Mouse (Mus musculus): ENCODE results near the gene Gm21858.
"Not testable (repeated sequence)": the region's sequence is repeated elsewhere in the genome, so short reads cannot be mapped to it uniquely, and the experiment has no call there.

Gene Gm21858

DNA sequence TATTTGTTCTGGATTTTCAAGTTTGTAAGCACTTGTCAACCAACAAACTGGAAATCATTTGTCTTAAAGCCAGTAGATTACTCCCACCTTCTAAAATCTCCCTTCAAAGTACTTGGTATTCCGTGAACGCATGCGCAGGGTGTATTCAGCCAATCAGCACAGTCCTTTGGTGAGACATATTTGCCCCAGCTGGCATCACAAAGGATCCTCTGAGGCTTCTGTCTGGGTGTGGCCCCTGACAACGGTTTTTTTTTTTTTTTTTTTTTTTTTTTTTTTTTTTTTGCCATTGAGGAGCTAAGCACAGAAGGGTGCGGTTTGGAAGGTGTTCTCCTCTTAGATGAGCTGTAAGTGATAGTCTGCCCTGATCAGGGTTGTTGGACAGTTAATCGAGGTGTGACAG, at the start of gene Gm21858:
Gm21858 (plus strand) TSS at position 301 of the 400 bp plus-strand sequence.
- DNase-seq (ENCODE audit: low spot score in 2 of 2) = not testable (repeated sequence)

All from spleen, postnatal 36 days (tissue).